Mouse (Mus musculus) gastrocnemius, adult 8-10 months (tissue): Measurements from ENCODE around the gene Srsf9. TPM values are rescaled to one million over a fixed set of nuclear protein-coding genes. Genes with fewer than 3 reads are reported as not detected.
"Not testable (repeated sequence)": the region's sequence is repeated elsewhere in the genome, so short reads cannot be mapped to it uniquely, and the experiment has no call there.

Experiments used
- DNase-seq, 2 experiments: peaks; one replicate each; pipeline ENCODE4 v3.0.0; 2022; ENCODE audit warnings: low spot score in 2 of 2
- total RNA-seq, 4 experiments: library from RNA; stranded (reverse); gene quantifications; 2 replicates each; pipeline ENCODE4 v1.2.4; 2022

Gene Srsf9
- total RNA-seq: 10 to 100 TPM in 3 of 4 experiments, 1 to 10 TPM in 1; 8.6 to 13.1 (median 11.5) TPM

GRCm38 (mm10) chr5:115326875-115327609 lies at the start of gene Srsf9:
Srsf9 (plus strand) TSS chr5:115327177.
- peak; percentile 93 for DNase-seq

- DNase-seq: no peak
Observed at GRCm38 (mm10) chr5:115278053-115278452, 48.9 kb upstream of the Srsf9 start.

- DNase-seq: no peak
Observed at GRCm38 (mm10) chr5:115278785-115279184, 48.2 kb upstream of the Srsf9 start.

- peak; percentile 54 to 76 for DNase-seq
Observed at GRCm38 (mm10) chr5:115279226-115280049, 47.5 kb upstream of the Srsf9 start, which contains the start of gene Coq5. Coq5 (plus strand) TSS chr5:115279666.

- no peak for DNase-seq
Observed at GRCm38 (mm10) chr5:115280050-115280687, 46.8 kb upstream of the Srsf9 start.

- no peak for DNase-seq
Observed at GRCm38 (mm10) chr5:115284735-115285134, 42.2 kb upstream of the Srsf9 start.

- DNase-seq: no peak
Observed at GRCm38 (mm10) chr5:115294173-115294572, 32.8 kb upstream of the Srsf9 start.

- DNase-seq: no peak
Observed at GRCm38 (mm10) chr5:115296347-115296746, 30.6 kb upstream of the Srsf9 start.

- peak in 1 of 2 experiments; percentile 33 for DNase-seq
Observed at GRCm38 (mm10) chr5:115300035-115300744, 26.8 kb upstream of the Srsf9 start.

GRCm38 (mm10) chr5:115300792-115301614 lies 26.0 kb upstream of the Srsf9 start, which contains the start of gene Dynll1:
Dynll1 (minus strand) TSS chr5:115300999.
- DNase-seq: peak; percentile 97 to 98

GRCm38 (mm10) chr5:115301615-115302014 lies 25.4 kb upstream of the Srsf9 start:
- no peak for DNase-seq

- not testable (repeated sequence) for DNase-seq
Observed at GRCm38 (mm10) chr5:115302190-115302589, 24.8 kb upstream of the Srsf9 start.

- no peak for DNase-seq
Observed at GRCm38 (mm10) chr5:115312354-115312753, 14.6 kb upstream of the Srsf9 start.

GRCm38 (mm10) chr5:115312816-115313667 lies 13.9 kb upstream of the Srsf9 start:
- DNase-seq: no peak

GRCm38 (mm10) chr5:115313668-115313943 lies 13.4 kb upstream of the Srsf9 start:
- DNase-seq: no peak

- DNase-seq: no peak
Observed at GRCm38 (mm10) chr5:115316968-115317644, 9.9 kb upstream of the Srsf9 start.

- DNase-seq: no peak
Observed at GRCm38 (mm10) chr5:115317645-115318328, 9.2 kb upstream of the Srsf9 start.
